Mouse (Mus musculus) telencephalon, adult 2 months (tissue): ENCODE data around the gene B3gnt8.

Experiments used
- DNase-seq: peaks from one replicate; pipeline ENCODE4 v3.0.0-alpha.2; 2011; ENCODE audit warnings: low read depth, low spot score

Gene B3gnt8

GRCm38 (mm10) chr7:25657785-25658184 lies 31.3 kb downstream of the B3gnt8 start:
- no peak for DNase-seq

- peak; percentile 100 for DNase-seq
Measured at GRCm38 (mm10) chr7:25658657-25659472, 32.4 kb downstream of the B3gnt8 start, which contains the start of the genes Bckdha and Exosc5. Gene Bckdha, minus strand, starts transcription at chr7:25658981. Gene Exosc5, plus strand, starts transcription at chr7:25659164.

- DNase-seq = no peak
Measured at GRCm38 (mm10) chr7:25666381-25666780, 39.9 kb downstream of the B3gnt8 start.

- no peak for DNase-seq
Measured at GRCm38 (mm10) chr7:25669158-25669557, 42.7 kb downstream of the B3gnt8 start.

DNA sequence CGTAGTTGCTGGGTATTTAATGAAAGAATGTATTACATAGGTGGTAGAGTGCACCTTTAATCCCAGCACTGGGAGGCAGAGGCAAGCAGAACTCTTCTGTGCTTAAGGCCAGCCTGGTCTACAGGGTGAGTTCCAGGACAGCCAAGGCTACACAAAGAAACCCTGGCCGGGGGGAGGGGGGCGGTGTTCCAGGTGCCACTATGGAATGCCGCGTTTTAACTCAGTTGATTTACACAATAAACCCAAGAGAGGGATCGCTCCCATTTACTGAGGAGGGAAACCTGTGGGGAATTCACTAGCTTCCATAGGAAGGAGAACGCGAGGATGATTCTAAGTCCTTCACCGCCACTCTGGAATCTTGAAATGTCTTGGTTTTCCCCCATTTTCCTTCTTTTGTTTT lies 43.2 kb downstream of the B3gnt8 start:
- DNase-seq = no peak

- DNase-seq = no peak
Measured at GRCm38 (mm10) chr7:25670096-25670495, 43.6 kb downstream of the B3gnt8 start.

DNA sequence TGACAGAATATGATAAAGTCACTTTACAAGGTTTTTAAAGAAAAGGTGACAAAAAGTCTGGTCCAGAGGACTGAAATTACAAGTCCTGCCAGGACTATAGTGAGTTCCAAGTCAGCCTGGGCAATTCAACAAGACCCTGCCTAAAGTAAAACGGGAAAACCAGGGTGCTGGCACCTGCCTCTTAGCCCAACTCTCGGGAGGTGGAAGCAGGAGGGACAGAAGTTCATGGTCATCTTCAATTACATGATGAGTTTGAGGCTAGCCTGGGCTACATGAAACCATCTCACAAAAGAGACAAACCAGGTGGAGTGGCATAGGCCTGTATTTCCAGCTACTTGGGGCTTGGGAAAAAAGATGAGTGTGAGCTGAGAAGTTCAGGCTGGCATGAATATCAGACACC lies 45.2 kb downstream of the B3gnt8 start:
- no peak for DNase-seq

DNA sequence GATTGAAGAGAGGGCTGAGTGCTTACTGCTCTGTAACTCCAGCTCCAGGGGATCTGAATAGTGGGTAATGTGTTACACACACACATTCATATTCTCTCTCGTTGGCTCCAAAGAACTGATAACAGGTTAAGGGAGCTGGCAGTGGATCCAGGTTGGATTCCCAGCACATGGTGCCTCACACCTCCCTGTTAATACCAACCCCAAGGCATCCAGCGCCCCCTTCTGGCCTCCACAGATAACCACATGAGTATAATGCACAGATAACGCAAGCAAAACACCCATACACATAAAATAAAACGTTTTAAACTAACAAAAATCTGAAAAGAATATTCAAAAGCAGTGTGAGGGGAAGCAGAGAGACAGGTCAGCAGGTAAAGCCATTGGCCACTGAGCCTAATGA lies 46.0 kb downstream of the B3gnt8 start:
- DNase-seq = no peak

DNA sequence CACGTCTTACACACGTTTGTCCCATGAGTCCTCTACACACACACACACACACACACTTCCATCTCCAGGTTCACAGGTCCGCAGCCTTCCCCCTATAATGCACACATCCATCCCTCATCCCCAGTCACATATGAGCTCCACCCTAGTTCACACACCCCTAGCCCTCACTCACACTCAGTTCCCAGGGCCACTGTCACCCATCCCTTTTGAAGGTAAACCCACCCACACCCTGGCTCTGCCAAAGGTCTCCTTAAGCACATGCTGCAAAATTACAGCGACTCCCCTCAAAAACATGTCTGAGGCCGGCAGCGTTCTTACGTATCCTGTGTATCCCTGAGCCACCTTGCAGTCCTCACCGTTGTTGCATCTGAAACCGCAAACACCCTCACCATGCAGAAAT lies 47.8 kb downstream of the B3gnt8 start:
- DNase-seq = no peak

DNA sequence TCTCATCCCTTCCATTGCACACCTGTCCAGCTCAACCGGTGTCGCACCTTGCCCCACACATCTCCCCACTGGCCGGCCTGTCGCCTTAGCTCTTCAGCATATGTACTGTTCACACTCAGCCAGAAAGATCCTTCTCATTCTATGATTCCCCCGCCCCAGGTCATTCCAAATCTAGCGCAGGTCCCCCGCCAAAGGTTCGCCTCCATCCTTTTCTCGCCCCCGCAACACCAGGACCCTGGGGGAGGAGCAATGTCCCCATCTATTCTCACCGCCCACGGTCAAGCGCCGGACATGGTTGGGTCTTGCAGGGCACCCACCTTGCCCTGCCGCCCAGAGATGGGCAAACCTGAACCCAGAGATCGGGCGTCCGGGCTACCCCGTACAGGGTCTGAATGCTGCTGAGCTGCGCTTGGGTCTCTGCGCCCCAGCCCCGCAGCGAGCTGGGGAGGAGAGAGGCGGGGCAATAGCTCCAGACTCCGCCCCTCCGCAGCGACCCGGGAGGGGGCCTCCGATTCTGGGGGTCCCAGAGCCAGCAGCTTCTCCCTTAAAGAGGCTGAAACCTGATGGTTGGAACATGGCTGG lies 48.4 kb downstream of the B3gnt8 start, which contains the start of gene Tmem91:
TSS of gene Tmem91 (minus strand) at position 448 of the 582 bp plus-strand sequence.
- DNase-seq = no peak

GRCm38 (mm10) chr7:25675405-25675804 lies 49.0 kb downstream of the B3gnt8 start:
- no peak for DNase-seq

DNA sequence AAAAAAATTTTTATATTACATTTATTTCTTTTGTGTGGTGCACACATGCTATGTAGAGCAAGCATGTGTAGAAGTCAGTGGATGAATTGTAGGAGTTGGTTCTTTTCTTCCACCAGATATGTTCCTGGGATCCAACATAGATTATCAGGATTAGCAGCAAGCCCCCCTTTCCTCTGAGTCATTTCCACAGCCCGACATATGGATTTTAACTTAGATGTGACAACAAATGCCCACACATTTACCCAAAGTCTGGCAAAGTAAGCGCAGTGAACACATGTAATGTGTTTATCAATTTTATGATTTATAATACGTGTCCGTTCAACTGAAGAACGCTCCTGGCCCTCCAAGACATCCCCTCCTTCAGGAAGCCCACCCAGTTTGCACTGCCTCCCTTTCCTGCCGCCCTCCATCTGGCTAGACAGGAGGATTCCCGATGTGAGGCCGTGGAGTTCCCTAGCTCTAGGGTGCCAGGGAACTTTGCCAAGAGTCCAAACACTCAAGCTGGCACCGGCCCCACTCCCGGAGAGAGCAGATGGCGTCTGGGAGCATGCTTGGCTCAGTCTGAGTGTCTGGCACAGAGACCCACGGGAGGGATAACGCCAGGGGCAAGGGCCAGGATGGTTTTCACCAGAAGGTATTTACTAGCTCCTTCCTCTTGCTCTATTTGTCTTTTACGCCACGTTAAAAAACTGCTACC lies 49.8 kb downstream of the B3gnt8 start:
- DNase-seq = peak; percentile 81

GRCm38 (mm10) chr7:25677013-25677412 lies 50.6 kb downstream of the B3gnt8 start:
- no peak for DNase-seq

- DNase-seq = no peak
Measured at GRCm38 (mm10) chr7:25679971-25680370, 53.5 kb downstream of the B3gnt8 start.

- peak; percentile 89 for DNase-seq
Measured at GRCm38 (mm10) chr7:25680514-25681258, 54.2 kb downstream of the B3gnt8 start, which contains the start of gene B9d2. Gene B9d2, plus strand, starts transcription at chr7:25680780.

GRCm38 (mm10) chr7:25681341-25682231 lies 55.1 kb downstream of the B3gnt8 start:
- no peak for DNase-seq

- DNase-seq = no peak
Measured at GRCm38 (mm10) chr7:25683474-25684180, 57.2 kb downstream of the B3gnt8 start.

- no peak for DNase-seq
Measured at GRCm38 (mm10) chr7:25684659-25685058, 58.2 kb downstream of the B3gnt8 start.
